Mouse (Mus musculus) adrenal gland, adult 8-10 months (tissue): ENCODE measurements around the gene Apol7e. TPM values are rescaled to one million over a fixed set of nuclear protein-coding genes. Genes with fewer than 3 reads are reported as not detected.
"Not testable (repeated sequence)": the region's sequence is repeated elsewhere in the genome, so short reads cannot be mapped to it uniquely, and the experiment has no call there.

Source experiments
- DNase-seq: peaks from one replicate; pipeline ENCODE4 v3.0.0; 2022
- total RNA-seq, 4 experiments: library from RNA; stranded (reverse); gene quantifications; 2 replicates each; pipeline ENCODE4 v1.2.4; 2022

Gene Apol7e
- total RNA-seq, 4 experiments from 2014 or later = 0.16 to 0.22 TPM; not detected in 2

DNA sequence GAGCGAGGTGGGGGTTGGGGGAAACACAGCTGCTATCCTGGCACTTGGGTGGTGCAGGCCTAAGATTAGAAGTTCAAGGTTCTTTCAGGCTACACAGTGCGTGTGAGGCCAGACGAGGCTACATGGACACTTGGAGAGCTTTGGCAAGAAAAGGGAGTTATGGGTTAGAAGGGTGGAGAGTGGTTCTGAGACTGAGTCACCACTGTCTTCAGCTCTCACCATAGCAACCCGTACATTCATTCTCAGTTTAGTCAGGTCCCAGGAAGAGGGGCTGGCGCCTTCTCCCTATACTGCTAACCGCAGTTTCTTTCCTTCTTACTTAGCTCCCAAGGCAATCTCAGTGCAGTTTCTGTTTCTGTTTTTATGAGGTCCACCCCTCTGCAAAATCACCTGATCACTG lies 42.9 kb downstream of the Apol7e start:
- DNase-seq = not testable (repeated sequence)

DNA sequence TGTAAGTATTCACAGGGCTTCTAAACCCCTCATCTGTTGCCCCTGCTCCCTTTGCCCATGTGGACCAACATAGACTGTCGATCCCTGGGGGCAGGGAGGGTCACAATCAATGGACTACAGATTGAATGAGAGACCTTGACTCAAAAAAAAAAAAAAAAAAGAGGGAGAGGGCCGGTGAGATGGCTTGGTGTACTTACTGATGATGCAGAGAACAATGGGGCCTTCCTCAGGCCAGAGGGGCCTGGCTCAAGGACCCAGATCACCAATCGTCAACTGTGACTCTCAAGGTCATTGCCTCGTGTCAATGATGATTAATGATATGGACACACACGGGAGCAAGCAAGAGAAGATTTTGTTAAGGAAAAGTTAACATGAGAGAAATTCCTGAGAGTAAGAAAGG lies 46.0 kb downstream of the Apol7e start:
- no peak for DNase-seq

DNA sequence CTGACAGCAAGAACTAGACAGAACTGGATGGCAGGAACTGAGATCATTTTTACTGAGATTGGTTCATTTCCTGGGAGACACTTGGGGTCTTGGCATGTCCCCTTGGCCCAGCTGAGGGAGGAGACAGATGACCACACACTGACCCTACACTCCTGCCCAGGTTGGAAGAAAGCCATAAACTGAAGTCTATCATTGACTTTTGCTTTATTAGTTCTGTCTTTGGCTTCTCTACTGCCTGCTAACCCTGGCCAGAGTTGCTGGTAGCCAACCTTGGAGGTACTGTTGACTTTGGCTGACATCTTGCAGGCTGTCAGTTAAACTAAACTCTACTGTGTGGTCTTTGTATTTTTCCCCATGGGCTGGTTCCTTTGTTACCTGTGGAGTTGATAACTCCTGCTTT lies 46.4 kb downstream of the Apol7e start:
- no peak for DNase-seq

DNA sequence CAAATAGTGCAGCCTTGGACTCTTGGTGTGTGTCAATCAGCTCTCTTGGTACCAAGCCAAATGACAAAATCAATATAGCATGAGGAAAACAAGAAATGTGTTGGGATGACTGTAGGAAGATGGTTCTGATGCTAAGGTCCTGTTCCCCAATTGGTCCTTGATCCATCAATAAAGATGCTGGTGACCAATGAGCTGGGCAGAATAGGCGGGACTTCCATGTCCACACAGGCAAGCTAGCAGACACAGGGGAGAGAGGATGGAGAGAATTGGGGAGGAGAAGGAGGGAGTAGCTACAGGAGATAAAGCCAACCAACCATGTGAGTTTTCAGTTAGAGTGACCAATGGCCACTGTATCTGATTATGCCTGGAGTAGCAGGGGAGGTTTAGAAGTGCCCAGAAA lies 47.7 kb downstream of the Apol7e start:
- no peak for DNase-seq

DNA sequence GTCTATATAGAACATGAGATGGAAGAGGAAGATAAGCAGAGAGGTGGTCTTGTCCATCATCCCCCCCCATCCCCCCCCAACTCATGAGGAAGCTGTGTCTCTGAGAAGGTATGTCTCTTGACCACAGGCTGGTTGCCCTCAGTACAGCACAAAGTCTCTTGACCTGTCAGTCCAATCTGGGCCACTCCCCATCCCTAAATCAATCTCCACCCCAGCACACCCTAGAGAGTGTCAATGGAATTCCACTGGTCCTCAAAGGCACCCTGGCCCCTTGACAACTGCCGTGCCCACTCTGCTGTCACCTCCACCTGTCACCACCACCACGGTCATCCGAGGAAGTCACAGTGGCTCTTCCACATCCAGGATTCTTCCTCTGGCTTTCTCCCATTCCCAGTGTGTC lies 49.8 kb downstream of the Apol7e start:
- DNase-seq = no peak

DNA sequence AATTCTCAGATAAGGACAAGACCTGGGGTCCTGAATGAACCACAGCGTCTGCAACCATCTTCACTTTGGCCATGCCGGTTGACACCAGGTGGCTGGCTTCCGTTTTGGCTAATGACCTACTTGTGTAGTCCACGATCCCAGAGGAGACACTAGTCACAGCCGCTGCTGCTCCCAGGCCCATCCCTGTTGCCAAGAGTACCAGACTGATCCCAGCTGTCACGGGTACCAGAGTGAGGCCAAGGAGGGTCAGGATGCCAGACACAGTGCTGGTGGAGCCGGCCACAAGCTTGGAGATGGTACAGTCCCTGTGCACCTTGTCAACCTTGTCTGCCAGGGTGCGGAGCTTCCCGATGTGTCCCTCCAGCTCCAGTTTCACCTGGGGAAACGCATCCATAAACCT lies 51.1 kb downstream of the Apol7e start:
- DNase-seq = no peak

DNA sequence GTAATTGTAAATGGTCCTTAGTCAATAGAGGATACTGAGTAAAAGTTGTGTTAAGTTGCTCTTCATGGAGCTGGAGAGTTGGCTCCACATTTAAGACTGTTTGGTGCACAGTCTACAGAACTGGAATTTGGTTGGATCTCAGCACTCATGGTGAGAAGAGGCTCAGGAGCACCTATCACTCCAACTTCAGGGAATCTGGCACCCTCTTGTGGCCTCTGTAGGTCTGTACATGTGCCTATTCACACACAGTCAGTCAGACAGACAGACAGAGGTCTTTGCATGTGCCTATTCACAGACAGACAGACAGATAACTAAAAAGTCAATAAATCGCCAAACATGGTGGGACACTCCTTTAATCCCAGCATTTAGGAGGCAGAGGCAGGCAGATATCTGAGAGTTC lies 51.8 kb downstream of the Apol7e start:
- no peak for DNase-seq

DNA sequence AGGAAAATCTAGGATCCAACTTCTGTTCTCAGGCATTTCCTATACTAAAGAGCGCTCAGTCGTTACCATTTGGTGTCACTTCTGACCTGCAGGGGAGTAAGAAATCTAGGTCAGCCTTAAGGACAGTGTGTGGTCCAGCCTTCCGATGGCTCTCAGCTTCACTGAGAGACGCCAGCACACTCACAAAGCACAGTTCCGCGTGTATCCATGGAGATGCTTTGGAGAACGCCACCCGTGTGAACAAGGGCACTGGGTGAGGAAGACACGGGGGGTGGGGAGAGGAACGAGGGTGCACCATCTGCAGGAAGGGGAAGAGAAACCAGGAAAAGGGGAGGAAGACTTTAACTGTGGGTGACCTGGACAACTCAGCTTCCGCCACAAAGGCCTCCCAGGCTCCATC lies 53.8 kb downstream of the Apol7e start:
- no peak for DNase-seq

DNA sequence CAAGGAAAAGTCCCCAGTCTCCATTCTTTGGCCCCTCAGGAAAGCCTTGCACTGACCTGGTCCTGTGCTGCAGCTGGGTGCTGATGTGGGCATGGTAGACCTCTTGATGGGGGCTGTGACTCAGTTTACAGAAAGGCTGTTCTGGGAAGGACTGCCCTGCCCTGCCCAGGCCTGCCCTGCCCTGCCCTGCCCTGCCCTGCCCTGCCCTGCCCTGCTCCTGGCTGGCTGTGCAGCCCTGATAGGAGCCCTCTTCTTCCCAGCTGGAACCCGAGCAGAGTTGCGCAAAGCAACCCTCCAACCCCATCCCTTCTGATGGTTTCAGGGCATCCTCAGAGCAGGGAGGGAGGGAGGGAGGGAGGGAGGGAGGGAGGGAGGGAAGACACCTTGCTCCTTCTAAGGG lies 56.5 kb downstream of the Apol7e start:
- no peak for DNase-seq

DNA sequence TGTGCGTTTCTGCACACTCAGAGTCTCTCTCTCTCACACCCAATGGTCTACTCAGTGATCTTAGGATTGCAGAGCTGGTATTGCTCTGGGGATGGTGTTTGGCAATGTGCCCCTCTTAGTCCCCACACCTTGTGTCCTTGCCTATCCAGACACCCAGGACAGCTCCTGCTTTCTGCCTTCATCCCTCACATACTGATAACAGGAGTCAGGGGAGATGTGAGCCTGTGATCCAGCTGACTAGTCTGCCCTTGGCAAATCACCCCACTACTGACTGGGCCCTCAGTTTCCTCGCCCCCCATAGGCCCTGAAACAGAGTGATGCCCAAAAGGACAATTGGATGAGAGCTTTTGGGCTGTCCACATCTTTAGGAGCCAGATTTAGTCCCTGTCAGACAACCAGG lies 57.4 kb downstream of the Apol7e start:
- DNase-seq = no peak

DNA sequence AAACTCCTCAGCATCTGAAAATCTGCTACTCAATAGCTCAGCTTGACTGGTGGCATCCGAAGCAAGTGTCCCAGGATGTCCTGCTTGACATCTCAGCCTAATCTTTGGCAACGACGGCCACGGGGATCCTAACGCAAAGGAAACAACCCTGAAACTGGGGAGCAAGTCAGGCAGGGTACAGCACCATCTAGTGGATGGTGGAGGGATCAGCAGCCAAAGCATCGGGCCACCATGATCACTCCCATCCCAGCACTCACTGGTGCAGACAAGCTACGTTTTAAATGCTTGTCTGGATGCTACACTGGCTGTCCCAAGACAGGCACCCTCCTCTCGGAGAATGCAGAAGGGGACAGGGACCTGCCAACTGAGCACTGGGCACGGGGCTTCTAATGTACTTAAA lies 58.2 kb downstream of the Apol7e start, which contains the start of gene Apol8:
Gene Apol8, minus strand, starts transcription at position 156 of the 400 bp plus-strand sequence.
- no peak for DNase-seq

DNA sequence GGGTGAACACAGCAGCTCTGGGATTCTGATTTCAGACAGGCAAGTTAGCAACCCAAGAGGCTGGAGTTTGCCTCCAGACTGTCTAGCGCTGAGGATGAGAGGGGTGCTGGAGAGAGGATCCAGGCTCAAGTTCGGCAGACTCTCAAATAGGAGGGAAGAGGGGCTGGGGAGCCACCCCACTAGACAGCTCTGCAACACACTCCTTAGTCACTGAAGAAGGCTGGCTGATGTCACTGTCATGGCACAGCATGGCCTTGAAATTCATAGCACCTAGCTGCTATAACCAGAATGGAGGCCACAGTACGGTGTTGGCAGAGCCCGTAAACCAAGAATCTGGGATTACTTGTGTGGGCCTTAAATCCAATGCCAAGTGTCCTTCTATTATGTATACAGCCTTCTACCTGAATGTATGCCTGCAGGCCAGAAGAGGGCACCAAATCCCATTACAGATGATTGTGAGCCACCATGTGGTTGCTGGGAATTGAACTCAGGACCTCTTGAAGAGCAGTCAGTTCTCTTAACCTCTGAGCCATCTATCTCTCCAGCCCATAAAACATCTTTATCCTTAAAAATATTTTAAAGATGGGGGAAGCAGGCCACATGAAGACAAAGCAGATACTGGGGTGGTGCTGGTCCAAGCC lies 59.0 kb downstream of the Apol7e start:
- DNase-seq = no peak

DNA sequence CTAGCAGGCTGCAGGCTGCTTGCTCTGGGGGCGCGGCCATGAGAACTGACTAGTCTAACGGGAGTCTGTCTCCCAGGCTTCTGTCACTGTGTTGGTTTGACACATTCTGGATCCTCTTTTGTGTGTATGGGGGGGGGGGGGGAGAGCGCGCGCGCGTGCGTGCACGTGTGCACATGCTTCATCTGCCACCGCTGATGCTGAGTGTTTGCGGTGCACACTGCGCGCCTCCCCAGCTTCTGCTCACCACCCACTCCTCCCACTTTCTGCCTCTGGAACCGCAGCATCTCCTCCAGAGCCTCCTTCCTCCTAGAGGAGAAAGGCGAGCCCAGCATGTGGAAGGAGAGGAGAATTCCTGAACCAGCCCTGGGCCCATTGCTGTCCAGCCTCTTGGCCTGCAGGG lies 61.4 kb downstream of the Apol7e start:
- no peak for DNase-seq

DNA sequence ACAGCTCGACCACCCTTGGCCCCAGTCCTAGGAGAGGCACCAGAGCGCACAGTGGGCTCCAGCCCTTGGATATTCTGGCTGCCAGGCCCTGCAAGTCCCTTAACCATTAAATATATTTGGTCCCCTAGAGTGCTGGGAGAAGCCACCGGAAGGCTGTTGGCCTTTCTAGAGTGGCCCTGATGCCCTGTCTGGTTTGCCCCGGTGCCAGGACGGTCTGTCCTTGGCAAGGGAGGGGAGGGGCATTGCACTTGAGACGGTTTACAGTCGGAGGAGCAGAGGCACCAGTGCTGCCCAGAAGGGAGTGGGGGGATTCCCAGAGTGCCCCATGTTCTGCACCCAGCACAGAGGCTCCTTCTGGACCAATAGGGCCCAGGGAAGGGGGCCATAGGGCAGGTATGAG lies 62.4 kb downstream of the Apol7e start:
- peak; percentile 76 for DNase-seq

DNA sequence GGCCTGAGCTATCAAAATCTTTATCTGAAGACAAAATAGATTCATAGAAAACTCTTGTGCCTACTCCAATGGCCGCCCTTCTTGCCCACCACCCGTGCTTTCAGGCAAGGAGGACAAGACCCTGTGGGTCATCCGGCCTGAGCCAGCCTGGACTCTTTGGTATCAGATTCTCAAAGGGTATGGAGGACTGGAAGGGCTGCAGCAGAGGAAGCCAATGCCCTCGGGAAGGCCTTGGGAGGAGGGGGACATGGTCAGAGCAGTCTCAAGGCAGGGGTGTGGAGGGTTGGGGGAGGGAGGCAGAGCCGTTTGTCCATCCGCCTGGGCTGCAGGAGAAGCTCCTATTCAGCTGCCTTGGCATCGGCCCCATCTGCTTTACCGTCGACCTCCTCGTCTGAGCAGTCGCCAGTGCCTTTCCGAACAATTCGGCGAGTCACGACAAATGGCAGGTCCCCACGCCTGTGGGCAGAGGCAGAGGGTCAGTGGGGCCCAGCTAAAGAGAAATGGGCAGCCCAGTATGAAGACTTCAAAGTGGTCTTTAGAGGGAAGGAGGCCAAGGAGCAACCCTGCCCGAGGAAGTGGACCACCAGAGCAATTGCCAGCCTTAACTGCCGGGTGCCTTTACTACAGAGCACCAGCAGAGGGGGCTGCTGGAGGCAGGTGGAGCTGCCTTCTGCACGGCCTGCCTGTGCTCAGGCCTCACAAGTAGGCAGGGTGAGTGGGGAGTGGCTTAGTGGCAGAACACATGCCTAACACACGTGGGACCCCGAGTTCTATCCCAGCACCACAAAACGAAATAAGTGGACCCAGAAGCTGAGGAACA lies 63.1 kb downstream of the Apol7e start:
- DNase-seq = peak; percentile 58

DNA sequence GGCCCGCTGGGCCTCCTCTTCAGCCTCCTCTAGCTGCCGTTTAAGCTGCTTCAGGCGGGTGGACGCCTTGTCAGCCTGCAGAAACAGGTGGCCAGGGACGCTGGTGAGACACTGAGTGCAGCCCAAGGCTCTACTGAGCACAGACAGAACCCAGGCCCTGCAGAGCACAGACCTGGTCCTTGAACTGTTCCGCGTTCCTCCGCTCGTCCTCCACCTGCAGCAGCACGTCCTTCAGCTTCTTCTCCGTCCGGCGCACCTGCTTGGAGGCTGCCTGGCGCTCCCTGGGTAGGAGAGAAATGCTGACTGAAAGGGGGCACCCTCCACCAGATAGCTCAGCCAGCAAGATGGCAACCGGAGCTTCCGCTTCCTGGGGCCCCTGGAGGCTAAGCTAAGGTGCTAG lies 64.4 kb downstream of the Apol7e start:
- no peak for DNase-seq

DNA sequence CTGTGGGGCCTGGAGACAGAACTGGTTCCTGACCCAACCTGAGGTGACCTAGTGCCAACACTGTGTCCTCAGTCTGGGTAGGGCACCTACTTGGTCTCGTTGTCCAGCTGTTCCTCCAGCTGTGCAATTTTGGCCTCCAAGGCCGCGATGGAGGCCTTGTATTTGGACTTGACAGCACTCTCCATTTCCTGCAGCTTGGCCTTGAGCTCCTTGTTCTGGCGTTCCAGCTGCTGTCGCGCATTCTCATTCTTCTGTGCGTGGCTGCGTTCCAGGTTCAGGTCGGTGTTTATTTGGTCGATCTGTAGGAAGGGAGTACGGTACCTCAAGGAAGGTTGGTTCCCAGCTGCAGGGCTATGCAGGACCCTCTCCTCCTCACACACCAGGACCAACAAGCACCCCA lies 65.0 kb downstream of the Apol7e start:
- DNase-seq = peak; percentile 57

DNA sequence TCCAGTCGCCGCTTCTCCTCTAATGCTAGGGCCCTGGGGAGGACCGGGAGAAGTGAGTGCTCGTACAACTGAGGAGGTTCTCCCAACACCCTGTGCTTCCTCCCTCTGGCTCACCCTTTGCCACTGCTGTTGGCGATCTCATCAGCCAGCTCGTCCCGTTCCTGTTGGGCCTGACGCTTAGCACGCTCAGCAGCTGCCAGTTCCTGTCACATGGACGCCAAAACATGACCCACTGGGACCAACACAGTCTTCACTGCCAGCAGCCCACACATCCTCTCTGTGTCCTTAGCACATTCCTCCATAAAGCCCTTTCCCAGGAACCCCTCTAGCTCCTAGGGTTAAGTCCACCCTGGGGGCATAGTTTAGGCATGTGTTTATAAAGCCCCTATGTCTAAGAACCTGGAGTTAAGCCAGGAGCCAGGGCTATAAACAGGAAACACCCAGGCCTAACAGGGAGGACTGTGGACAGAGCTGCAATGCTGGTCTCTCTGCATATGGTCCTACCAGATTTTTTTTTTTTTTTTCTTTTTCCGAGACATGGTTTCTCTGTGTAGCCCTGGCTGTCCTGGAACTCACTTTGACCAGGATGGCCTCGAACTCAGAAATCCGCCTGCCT lies 65.8 kb downstream of the Apol7e start:
- peak; percentile 48 for DNase-seq

DNA sequence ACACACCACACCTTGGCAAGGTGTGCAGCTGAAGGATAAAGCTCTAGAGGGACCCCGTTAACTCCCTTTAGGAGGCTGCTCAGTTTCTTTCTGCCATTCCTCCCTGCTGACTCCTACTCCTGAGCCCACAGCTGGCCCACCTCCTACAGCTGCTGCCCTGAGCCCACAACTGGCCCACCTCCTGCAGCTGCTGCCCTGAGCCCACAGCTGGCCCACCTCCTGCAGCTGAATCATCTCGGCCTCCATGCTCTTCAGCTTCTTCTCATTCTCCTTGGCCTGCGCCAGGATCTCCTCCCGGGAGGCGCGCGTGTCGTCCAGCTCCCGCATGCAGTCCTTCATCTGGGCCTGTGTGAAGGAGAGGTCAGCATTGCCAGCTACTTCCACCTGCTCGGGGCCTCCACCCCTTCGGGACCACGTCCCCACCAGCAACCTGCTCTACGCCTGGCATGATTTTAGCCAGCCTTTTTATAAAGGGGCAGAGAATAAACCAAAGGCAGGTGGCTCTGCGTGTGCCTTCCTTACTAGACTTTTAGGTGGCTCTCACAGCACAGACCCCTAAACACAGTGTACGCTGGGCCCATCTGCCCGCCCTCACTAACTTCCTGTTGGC lies 66.9 kb downstream of the Apol7e start:
- no peak for DNase-seq

DNA sequence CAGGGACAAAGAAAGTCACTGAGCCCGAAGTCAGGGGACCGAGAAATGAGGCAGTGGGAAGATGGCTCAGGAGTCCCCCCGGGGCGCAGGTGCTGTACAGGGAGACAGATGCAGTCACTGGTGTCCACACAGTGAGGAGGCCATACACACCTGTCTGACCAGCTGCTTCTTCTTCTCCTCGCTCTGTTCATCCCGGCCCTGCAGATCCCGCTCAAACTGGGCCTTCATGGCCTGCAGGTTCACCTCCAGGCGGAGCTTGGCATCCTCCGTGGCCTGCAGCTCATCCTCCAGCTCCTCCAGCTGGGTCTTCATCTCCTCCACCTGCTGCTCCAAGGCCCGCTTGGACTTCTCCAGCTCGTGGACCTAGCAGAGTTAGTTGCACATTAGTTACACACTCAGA lies 68.3 kb downstream of the Apol7e start:
- DNase-seq = no peak
